Mouse (Mus musculus) ovary, postnatal 14 days (tissue): ENCODE data around the gene Gm16451.
"Not testable (repeated sequence)": the region's sequence is repeated elsewhere in the genome, so short reads cannot be mapped to it uniquely, and the experiment has no call there.

Source experiments
- DNase-seq: peaks from one replicate; pipeline ENCODE4 v3.0.0; 2022; ENCODE audit warnings: low spot score

The Gm16451 gene

GRCm38 (mm10) chr7:22118145-22118544 is at the start of gene Gm16451:
Gene Gm16451 (minus strand): TSS chr7:22118245.
- DNase-seq, result not testable (repeated sequence)

GRCm38 (mm10) chr7:22163935-22164334 is 45.9 kb upstream of the Gm16451 start, which contains the start of gene Vmn1r142:
Gene Vmn1r142 (minus strand): TSS chr7:22164035.
- not testable (repeated sequence) for DNase-seq

DNA sequence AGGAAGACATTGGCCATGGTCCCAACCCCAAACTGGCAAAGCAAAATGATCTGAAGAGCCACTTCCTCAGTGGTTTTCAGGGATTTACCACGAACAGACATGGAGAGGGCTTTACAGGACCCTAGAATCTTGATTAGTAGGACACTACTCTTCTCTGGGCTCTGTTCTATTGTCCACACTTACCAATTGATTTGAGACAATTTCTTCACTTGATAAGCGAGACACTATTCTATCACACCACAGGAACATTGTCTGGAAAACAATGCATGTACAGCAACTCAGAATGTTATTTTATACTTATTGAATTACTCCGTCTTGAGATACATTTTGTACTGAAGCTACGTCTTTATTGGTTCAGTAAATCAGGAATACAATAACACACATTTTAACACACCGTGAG is 16.6 kb upstream of the Gm16451 start, which contains the start of gene Gm10666:
Gene Gm10666 (minus strand): TSS at position 101 of the 400 bp plus-strand sequence.
- DNase-seq, result not testable (repeated sequence)

DNA sequence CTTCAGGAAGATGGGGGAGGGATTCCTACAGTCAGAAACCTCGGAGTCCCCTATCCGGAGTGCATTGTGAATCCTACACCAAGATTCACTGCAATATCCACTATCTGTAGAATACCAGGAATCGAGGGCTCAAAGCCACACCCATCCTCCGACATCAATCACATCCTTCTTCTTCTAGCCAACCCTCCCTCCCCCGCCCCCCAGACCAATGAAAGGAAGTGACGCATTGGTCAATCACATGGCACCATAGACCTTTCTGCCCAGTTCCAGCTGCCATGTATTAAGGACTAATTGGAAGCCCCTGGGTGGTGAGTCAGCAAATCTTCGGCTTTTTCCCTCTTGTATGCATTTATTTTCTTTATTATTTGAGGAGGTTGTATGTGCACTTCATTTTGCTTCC is 49.3 kb downstream of the Gm16451 start, which contains the start of gene Vmn1r139:
Gene Vmn1r139 (plus strand): TSS at position 301 of the 400 bp plus-strand sequence.
- not testable (repeated sequence) for DNase-seq
